In the genomic region with DNA sequence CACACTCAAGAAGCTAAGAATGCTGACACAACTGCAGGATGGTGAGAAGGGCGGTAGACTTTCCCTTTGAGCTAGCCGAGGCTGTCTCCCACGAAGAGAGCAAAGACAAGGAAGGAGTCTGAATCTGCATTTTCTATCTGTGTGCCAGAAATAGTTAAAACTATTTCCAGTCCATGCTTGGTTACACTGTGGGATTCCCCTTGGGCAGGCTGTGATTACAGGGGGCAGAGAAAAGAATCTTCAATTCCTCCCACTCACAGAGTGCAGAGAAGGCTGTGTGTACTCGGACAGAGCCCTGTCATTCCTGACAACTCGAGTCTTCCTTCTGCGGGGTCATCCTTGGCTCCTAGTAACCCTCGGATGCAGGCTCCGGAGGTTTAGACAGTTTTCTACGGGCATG, we compare ENCODE assay signal across 13 mouse cellular contexts. TPM values are rescaled to one million over a fixed set of nuclear protein-coding genes. Genes with fewer than 3 reads are reported as not detected.
DNase-seq lines count a peak whose midpoint lies in the region; ATAC-seq and TF ChIP-seq lines count a peak whose summit lies in the region.
"Had no signal": no experiment of that assay in that cellular context is flagged by ENCODE, and none has a peak within 500 bp of the region (broad histone marks: within the 10 kb centered on the region; RNA-seq: fewer than 3 reads in every experiment).

No protein-coding gene starts in this region.

- peaks cover 22% of the 10 kb centered on the region for H3K36me3 ChIP-seq in heart, embryonic 13.5 days
- H3K36me3 ChIP-seq in midbrain, embryonic 16.5 days (ENCODE audit: control insufficient read depth, insufficient read depth, low read length) = no peaks in the 10 kb centered on the region
- H3K36me3 ChIP-seq in midbrain, embryonic 10.5 days = no peaks in the 10 kb centered on the region
- H3K36me3 ChIP-seq in neural tube, embryonic 13.5 days = no peaks in the 10 kb centered on the region
- no peaks in the 10 kb centered on the region for H3K36me3 ChIP-seq in intestine, embryonic 16.5 days (ENCODE audit: control insufficient read depth, insufficient read depth, low read length)
- H3K36me3 ChIP-seq: G1E; limb, embryonic 15.5 days had no signal

- peaks cover 33% of the 10 kb centered on the region for H3K4me1 ChIP-seq in heart, embryonic 13.5 days
- H3K4me1 ChIP-seq in midbrain, embryonic 16.5 days (ENCODE audit: control insufficient read depth, insufficient read depth, low read length) = peaks cover 6% of the 10 kb centered on the region; the same call in 1 of the 2 replicates
- H3K4me1 ChIP-seq in midbrain, embryonic 10.5 days = peaks cover 16% of the 10 kb centered on the region
- peaks cover 1% of the 10 kb centered on the region for H3K4me1 ChIP-seq in bone marrow, adult 2 months (ENCODE audit: control insufficient read depth, insufficient read depth, low read length)
- H3K4me1 ChIP-seq in neural tube, embryonic 13.5 days (replicated peaks) = peaks cover 29% of the 10 kb centered on the region
- H3K4me1 ChIP-seq in intestine, embryonic 16.5 days (ENCODE audit: control insufficient read depth, insufficient read depth, low read length) = peaks cover 8% of the 10 kb centered on the region; the same call in 1 of the 2 replicates

- no peak overlapping the region for H3K4me2 ChIP-seq in heart, embryonic 13.5 days
- H3K4me2 ChIP-seq in midbrain, embryonic 16.5 days (ENCODE audit: low read length) = 0 out of 2 replicates have a peak overlapping the region, but pooled peaks have one; percentile 8
- H3K4me2 ChIP-seq in neural tube, embryonic 13.5 days = peak overlapping the region; percentile 16; the same call in 1 of the 2 replicates
- no peak overlapping the region for H3K4me2 ChIP-seq in intestine, embryonic 16.5 days (ENCODE audit: low read depth, low read length)
- H3K4me2 ChIP-seq: limb, embryonic 15.5 days had no signal

- H3K4me3 ChIP-seq in heart, embryonic 13.5 days = no peak overlapping the region
- H3K4me3 ChIP-seq in midbrain, embryonic 16.5 days (ENCODE audit: low read depth, low read length) = no peak overlapping the region
- H3K4me3 ChIP-seq in midbrain, embryonic 10.5 days = no peak overlapping the region
- H3K4me3 ChIP-seq in bone marrow, adult 2 months (replicated peaks; ENCODE audit: control insufficient read depth, low read depth, low read length) = no peak overlapping the region
- H3K4me3 ChIP-seq in neural tube, embryonic 13.5 days = no peak overlapping the region
- no peak overlapping the region for H3K4me3 ChIP-seq in intestine, embryonic 16.5 days (ENCODE audit: low read length)
- H3K4me3 ChIP-seq: limb, embryonic 15.5 days had no signal

- TF ChIP-seq CTCF in bone marrow, adult 2 months (IDR thresholded peaks at IDR 0.05; ENCODE audit: control insufficient read depth, insufficient read depth, low read length) = no peak

- H3K9ac ChIP-seq in heart, embryonic 13.5 days = 0 out of 2 replicates have a peak overlapping the region, but pooled peaks have one; percentile 28
- no peak overlapping the region for H3K9ac ChIP-seq in midbrain, embryonic 16.5 days (ENCODE audit: low read depth, low read length)
- H3K9ac ChIP-seq in neural tube, embryonic 13.5 days = no peak overlapping the region
- H3K9ac ChIP-seq in intestine, embryonic 16.5 days (ENCODE audit: low read depth, low read length) = no peak overlapping the region
- H3K9ac ChIP-seq: limb, embryonic 15.5 days had no signal

- intact Hi-C loops in heart, postnatal 36 days (cut with DNase I) = no loop called here

- no peak for DNase-seq in heart, postnatal 36 days
- no peak for DNase-seq in midbrain, embryonic 10.5 days (ENCODE audit: low spot score)
- DNase-seq: kidney, adult 11 months; lung, postnatal 14 days; right cerebral cortex, adult 18-20 months had no signal

- H3K27me3 ChIP-seq in heart, embryonic 13.5 days (replicated peaks) = no peaks in the 10 kb centered on the region
- H3K27me3 ChIP-seq in midbrain, embryonic 16.5 days (ENCODE audit: control insufficient read depth, insufficient read depth, low read depth, low read length) = no peaks in the 10 kb centered on the region
- H3K27me3 ChIP-seq in midbrain, embryonic 10.5 days (ENCODE audit: low read depth, poor library complexity, severe bottlenecking) = no peaks in the 10 kb centered on the region
- no peaks in the 10 kb centered on the region for H3K27me3 ChIP-seq in neural tube, embryonic 13.5 days
- H3K27me3 ChIP-seq in intestine, embryonic 16.5 days (replicated peaks; ENCODE audit: control insufficient read depth, insufficient read depth, low read length) = no peaks in the 10 kb centered on the region
- H3K27me3 ChIP-seq: limb, embryonic 15.5 days had no signal

- H3K9me3 ChIP-seq in heart, embryonic 13.5 days = no peaks in the 10 kb centered on the region
- no peaks in the 10 kb centered on the region for H3K9me3 ChIP-seq in midbrain, embryonic 16.5 days (replicated peaks; ENCODE audit: control insufficient read depth, low read length, poor library complexity, severe bottlenecking)
- no peaks in the 10 kb centered on the region for H3K9me3 ChIP-seq in midbrain, embryonic 10.5 days (replicated peaks)
- no peaks in the 10 kb centered on the region for H3K9me3 ChIP-seq in neural tube, embryonic 13.5 days
- no peaks in the 10 kb centered on the region for H3K9me3 ChIP-seq in intestine, embryonic 16.5 days (ENCODE audit: control insufficient read depth, low read length)
- H3K9me3 ChIP-seq: limb, embryonic 15.5 days had no signal

- peak overlapping the region; percentile 45 for H3K27ac ChIP-seq in heart, embryonic 13.5 days (replicated peaks)
- H3K27ac ChIP-seq in midbrain, embryonic 16.5 days (ENCODE audit: low read length) = no peak overlapping the region
- no peak overlapping the region for H3K27ac ChIP-seq in midbrain, embryonic 10.5 days (replicated peaks)
- peak overlapping the region; percentile 53; the same call in 1 of the 2 replicates for H3K27ac ChIP-seq in bone marrow, adult 2 months (ENCODE audit: control insufficient read depth, insufficient read depth, low read depth, low read length, poor library complexity)
- H3K27ac ChIP-seq in neural tube, embryonic 13.5 days (replicated peaks) = 0 out of 2 replicates have a peak overlapping the region, but pooled peaks have one; percentile 33
- no peak overlapping the region for H3K27ac ChIP-seq in intestine, embryonic 16.5 days (ENCODE audit: low read length)
- H3K27ac ChIP-seq: limb, embryonic 15.5 days; stomach, postnatal 0 days had no signal

- no peak for ATAC-seq in heart, embryonic 13.5 days (ENCODE audit: extremely low read depth, insufficient number of reproducible peaks, low FRiP score, low TSS enrichment)
- no peak; the same call in 1 of the 2 replicates for ATAC-seq in midbrain, embryonic 16.5 days
- ATAC-seq in neural tube, embryonic 13.5 days (ENCODE audit: low read depth) = 0 out of 2 replicates have a peak, but pooled peaks have one; percentile 19
- no peak for ATAC-seq in intestine, embryonic 16.5 days

- 52% methylated on average over 9 of the region's 9 CpGs for WGBS in heart, embryonic 13.5 days
- 64% methylated on average over 9 of the region's 9 CpGs for WGBS in midbrain, embryonic 16.5 days
- WGBS in midbrain, embryonic 10.5 days = 76% methylated on average over 9 of the region's 9 CpGs
- 56% methylated on average over 9 of the region's 9 CpGs for WGBS in bone marrow, adult 2 months
- 61% methylated on average over 9 of the region's 9 CpGs for WGBS in neural tube, embryonic 13.5 days
- 54% methylated on average over 9 of the region's 9 CpGs for WGBS in intestine, embryonic 16.5 days

- no peak for TF ChIP-seq POLR2A in bone marrow, adult 2 months (IDR thresholded peaks at IDR 0.05; ENCODE audit: borderline replicate concordance, control insufficient read depth, low read depth, low read length)

RNA-seq across cellular contexts. Expression of a gene that starts 49.1 kb away (rescaled TPM):
- 0.15 and 0.24 TPM in 2 replicates for polyA plus RNA-seq in heart, embryonic 13.5 days (2015; fragmentation: Nextera tagmentation; extraction: Ambion mirVana)
- total RNA-seq in heart, postnatal 36 days (2021) = under 1 TPM; 0.30 to 0.31 TPM
- 0.11 TPM in 1 of 2 replicates, not detected in the other for polyA plus RNA-seq in midbrain, embryonic 16.5 days (2015; fragmentation: Nextera tagmentation; extraction: Ambion mirVana)
- polyA plus RNA-seq in midbrain, embryonic 10.5 days (2016; fragmentation: Nextera tagmentation; extraction: Ambion mirVana) = 0.07 and 0.10 TPM in 2 replicates
- 1.1 TPM in 1 of 2 replicates, not detected in the other for polyA plus RNA-seq in bone marrow, adult 2 months (2011; ENCODE audit: insufficient read depth, insufficient read length, low replicate concordance, missing spikeins)
- polyA plus RNA-seq in neural tube, embryonic 13.5 days (2015; fragmentation: Nextera tagmentation; extraction: Ambion mirVana) = 0.23 and 0.35 TPM in 2 replicates
- polyA plus RNA-seq in intestine, embryonic 16.5 days (2015; fragmentation: Nextera tagmentation; extraction: Ambion mirVana) = 13.3 and 14.1 TPM in 2 replicates
- polyA plus RNA-seq: G1E had no signal

Comparison
In these comparisons a context has a peak if more than half of its experiments do, and no peak if none do; other contexts are left out.
1. H3K27ac ChIP-seq: peak in heart, embryonic 13.5 days (single experiment), bone marrow, adult 2 months (single experiment) and neural tube, embryonic 13.5 days (single experiment); none in midbrain, embryonic 16.5 days (single experiment), midbrain, embryonic 10.5 days (single experiment) and intestine, embryonic 16.5 days (single experiment).
2. H3K4me2 ChIP-seq: peak in midbrain, embryonic 16.5 days (single experiment) and neural tube, embryonic 13.5 days (single experiment); none in heart, embryonic 13.5 days (single experiment) and intestine, embryonic 16.5 days (single experiment).